Mouse (Mus musculus) ovary, adult 2 months (tissue): Measurements from ENCODE around the gene Ctnna3. TPM values are rescaled to one million over a fixed set of nuclear protein-coding genes. Genes with fewer than 3 reads are reported as not detected.

ENCODE experiments used
- polyA plus RNA-seq: library from polyadenylated mRNA; depleted of rRNA; stranded (reverse); fragments of >200 nt; gene quantifications from 2 replicates; pipeline ENCODE4 v1.2.3, GENCODE M21; 2012; rRNA removed

The Ctnna3 gene
- polyA plus RNA-seq = 0.25 and 0.50 TPM in 2 replicates

DNA sequence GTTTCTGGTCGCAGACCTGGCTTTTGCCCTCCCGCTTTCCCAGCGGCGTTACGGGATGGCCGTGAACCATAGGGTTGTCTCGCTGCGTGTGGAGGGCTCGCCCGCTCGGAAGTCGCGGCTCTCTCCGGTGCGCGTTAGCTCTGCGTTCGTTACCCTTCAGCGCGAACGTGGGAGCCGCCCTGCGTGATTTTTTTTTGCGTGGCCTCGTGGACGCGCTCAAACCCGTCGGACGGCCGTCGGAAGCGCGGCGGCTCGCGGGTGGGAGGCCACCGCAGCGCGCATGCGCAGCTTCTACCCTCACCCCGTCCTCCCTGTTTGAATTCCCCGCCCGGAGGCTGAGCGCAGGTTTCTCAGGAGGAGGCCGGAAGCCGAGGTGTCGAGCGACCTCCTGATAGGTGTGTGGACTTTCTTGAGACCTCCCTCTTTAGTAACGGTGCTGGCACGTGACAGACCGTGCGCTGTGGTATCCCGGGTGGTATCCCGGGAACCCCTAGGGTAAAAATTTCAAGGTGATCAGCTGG is at the start of gene Ctnna3:
Gene Ctnna3, plus strand, starts transcription at position 314 of the 521 bp plus-strand sequence.

GRCm38 (mm10) chr10:63381498-63382280 is 48.2 kb upstream of the Ctnna3 start, which contains the start of gene Sirt1:
Sirt1 (minus strand) TSS chr10:63381704.

GRCm38 (mm10) chr10:63382372-63383279 is 47.3 kb upstream of the Ctnna3 start, which contains the start of gene Dnajc12:
Dnajc12 (plus strand) TSS chr10:63382443.

GRCm38 (mm10) chr10:63421739-63422735 is 7.9 kb upstream of the Ctnna3 start, which contains the start of gene Gm7075:
Gm7075 (minus strand) TSS chr10:63421789.

DNA sequence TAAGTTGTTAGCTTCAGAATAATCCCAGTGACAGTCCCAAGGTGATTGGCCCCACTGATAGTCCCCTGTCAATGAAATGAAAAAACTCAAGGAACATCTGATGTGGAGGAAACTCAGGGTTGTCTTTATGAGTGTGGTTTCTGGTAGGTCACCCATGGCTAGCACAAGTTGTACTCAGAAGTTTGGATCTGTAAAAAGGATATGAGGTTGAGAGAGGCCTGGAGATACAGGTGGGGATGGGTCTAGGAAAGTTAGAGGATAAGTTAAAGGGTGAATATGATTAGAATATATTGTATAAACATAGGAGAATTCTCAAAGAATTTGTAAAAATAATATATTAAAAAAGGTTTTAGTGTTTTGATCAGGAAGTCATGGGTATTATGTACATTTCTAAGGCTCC is 497.4 kb downstream of the Ctnna3 start, which contains the start of gene Gm10118:
Gene Gm10118, minus strand, starts transcription at position 101 of the 400 bp plus-strand sequence.

DNA sequence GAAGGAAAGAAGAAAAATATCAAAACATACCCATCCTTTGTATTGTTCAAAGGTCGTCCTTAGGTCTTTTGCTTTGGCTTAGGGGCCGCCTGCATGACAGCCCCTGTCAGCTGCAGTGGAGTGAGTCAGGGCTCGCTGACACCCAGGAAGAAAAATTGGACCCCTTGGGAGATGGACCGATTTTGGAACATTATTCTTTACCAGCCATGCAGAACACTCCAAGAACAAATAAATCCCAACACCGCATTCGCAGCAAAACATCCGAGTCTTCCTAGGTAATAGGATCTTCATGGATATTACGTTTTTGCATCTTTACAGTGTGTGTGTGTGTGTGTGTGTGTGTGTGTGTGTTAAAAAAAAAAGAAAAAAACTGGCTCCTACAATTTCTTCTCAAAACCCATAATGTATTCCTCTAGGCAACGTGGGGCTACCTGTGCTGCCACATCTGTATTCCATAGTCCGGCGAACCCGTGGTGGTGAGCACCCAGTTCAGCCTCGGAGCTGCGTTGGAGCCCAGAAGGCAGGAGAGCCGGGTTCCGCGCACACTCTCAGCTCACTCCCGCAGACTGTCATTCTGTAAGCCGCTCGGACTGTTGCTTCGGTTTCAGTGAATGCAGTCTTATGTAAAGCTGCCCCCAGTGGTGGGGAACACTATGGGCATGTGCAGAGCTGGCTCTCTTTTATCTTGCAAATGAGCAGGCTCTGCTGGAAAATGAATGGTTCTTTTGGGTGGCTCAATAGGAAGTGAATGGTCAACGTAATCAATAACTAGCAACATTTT is 660.0 kb downstream of the Ctnna3 start, which contains the start of gene Lrrtm3:
Gene Lrrtm3, minus strand, starts transcription at position 598 of the 781 bp plus-strand sequence.

Other genes with a start within 250 kb of the Ctnna3 start
- gene Mypn, start 226.1 kb upstream of the Ctnna3 start, polyA plus RNA-seq = 0.02 and 0.06 TPM in 2 replicates
- 15.6 and 17.1 TPM in 2 replicates for gene Herc4, start 186.3 kb upstream of the Ctnna3 start, polyA plus RNA-seq
- gene Sirt1, start 48.4 kb upstream of the Ctnna3 start, polyA plus RNA-seq = 8.3 and 8.5 TPM in 2 replicates
- 0.40 and 0.48 TPM in 2 replicates for gene Dnajc12, start 47.7 kb upstream of the Ctnna3 start, polyA plus RNA-seq
- not detected in 2 replicates for gene Gm7075, start 8.3 kb upstream of the Ctnna3 start, polyA plus RNA-seq